Mouse (Mus musculus) cerebral cortex, adult 2 months (tissue): ENCODE data around the gene Mdm2.

ENCODE experiments used
- WGBS: fragments of 180-500 bp; shearing (Covaris S2); methylation state at CpG from one replicate; pipeline ENCODE4 v1.1.7; 2018; 5-methylcytosine and 5-hydroxymethylcytosine counted together

Mdm2 gene

DNA sequence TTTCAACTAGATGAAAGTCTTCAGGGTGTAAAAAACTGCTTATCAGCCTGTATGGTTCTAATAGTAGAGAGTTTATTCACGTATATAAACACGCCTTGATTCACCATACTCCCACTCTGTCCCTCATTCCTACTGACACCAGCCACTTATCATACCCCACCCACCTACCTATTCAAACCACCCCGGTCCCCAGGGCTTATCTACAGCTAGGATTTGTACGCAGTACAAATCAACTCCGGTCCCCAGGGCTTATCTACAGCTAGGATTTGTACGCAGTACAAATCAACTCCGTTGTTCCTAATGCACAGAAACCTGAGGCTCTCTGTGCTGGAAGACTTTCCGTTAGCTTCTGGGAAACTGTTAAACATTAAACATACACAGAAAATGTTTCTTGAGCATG is 23.1 kb upstream of the Mdm2 start:
- 89% methylated on average over 8 of the region's 8 CpGs for WGBS

DNA sequence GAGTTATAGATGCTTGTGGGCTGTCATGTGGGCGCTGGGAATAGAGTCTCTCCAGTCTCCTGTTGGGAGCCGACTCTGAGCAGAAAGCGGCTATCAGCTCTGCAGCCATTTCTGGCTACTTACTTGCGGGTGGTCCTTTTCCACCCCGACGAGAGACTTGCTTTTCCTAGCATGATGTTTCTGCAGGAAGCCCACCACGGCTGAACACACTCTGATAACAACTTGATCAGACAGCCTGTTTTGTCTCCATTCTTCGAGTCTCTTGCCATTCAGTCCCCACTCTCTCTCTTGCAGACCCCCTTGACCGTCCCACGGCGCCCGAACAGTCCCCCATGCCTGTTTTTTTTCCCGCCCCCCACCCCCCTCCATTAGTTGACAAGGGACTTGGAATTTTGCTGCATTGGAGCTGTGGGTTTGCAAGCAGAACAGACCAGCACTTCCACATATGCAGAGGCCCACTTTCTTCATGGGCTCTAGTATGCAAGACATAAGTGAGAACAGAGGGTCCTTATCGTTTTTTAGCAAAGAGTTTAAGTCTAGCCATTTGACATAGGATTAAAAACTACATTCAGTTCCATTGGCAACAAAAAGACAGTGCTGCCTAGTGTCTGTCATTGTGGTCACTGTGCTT is 22.5 kb upstream of the Mdm2 start:
- 87% methylated on average over 14 of the region's 14 CpGs for WGBS

DNA sequence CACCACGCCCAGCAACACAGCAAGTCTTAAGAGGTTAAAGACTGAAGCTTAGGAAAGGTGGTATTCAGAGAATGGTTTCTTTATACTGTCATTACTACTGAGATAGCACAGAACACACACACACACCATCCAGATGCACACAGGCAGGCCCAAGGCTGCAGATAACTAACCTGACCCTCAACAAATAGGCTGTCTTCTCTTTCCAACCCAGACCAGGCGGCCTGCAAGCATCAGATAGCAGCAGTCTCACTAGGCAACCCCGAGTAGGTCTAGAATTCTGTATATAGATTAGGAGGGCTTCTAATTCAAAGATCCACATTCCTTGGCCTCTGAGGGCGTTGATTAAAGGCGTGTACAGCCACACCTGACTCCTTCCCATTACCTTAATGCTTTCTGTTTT is 21.6 kb upstream of the Mdm2 start:
- 98% methylated on average over 5 of the region's 5 CpGs for WGBS

DNA sequence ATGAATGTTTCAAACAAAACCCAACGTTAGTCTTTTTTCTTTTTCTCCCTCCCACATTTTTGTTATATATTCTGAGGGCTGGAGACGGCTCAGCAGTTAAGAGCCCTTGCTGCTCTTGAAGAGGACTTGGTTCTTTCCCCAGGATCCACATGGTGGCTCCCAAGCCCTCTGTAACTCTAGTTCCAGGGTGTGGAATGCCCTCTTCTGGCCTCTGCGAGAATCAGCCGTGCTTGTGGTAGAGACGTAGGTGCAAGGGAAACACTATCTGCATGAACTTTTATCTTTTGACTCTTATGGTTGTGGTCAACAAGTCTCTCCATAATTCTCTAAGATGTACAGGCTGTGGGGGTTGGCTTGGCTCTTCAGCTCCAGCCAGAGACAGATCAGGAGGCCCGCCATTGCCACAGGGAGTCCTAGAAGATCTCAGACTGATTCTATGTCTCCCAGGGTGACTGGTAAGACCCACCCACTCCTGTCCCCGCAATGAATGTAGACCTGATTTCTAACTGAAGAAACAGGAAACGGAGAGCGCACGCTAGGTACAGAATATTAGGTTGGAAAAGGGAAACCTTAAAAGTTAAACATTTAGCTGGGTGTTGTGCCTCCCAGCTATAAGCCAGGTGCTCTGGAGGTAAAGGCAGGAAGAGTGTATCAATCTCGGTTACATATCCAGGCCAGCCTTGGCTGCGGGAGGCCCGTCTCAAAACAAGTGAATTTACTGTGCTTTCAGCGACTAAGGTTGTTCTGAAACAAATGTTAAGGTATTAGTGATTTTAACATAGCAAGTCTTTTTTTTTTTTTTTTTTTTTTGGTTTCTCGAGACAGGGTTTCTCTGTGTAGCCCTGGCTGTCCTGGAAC is 20.9 kb upstream of the Mdm2 start:
- WGBS: 55% methylated on average over 15 of the region's 15 CpGs

DNA sequence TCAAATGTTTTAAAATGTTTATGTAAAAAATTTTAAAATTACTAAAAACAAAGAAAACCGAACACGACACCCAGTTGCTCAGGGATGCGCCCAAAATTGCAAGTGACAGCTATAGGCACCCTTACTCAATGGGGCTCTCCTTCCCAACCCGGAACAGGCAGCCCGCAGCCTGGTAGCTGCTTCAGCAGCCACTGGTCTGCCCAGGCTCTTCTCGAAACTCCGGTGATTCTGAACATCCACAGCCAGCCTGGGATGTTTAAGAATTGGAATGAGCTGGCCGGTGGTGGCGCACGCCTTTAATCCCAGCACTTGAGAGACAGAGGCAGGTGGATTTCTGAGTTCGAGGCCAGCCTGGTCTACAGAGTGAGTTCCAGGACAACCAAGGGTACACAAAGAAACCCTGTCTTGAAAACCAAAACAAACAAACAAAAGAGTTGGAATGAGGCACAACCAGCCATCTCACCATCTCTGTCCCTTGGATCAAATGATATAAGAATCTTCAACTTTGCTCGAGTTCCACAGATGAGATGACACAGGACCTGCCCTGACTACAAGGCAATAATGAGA is 20.2 kb upstream of the Mdm2 start:
- 94% methylated on average over 12 of the region's 12 CpGs for WGBS

DNA sequence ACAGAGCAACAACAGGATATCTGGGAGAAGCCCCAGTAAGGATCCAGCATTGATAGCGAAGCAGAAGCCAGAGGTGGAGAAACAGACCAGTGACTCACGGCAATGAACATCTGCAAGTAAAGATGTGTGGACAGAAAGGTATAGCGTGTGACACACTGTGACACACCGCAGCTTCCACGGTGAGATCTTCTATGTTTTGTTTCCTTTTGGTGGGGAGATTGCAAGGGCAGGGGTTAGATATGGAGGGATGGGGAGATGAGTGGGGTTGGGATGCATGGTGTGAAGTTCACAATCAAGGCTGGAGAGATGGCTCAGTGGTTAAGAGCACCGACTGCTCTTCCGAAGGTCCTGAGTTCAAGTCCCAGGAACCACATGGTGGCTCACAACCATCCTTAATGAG is 19.6 kb upstream of the Mdm2 start:
- 96% methylated on average over 7 of the region's 7 CpGs for WGBS

DNA sequence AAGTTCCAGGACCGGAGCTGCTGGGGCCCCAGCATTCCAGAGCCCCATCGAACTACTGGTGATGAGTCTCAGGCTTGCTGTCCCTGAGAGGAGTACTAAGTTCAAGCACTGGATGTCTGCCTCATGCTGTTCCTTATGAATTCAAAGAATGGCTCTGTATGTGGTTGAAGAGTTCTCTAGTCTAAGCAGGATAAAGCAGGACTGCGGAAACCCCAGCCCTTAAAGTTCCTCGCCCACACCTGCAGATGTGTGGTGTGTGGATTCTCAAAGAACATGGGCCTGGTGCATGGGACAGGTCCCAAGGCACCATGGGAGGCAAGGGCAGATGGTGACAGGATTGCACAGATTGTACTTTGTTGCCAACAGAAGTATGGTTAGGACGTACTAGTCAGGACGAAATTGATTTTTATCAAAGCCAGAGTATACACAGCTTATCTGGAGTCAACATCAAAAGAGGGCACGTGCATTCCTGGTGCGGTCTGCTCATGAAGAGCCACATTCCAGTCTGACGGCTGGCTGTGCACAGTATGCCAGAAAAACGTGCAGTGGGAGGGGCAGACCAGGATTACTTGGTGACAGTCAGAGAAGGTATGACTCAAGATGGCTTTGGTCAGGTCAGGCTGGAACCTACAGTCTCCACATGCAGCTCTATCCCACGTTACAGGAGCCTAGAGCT is 18.7 kb upstream of the Mdm2 start:
- WGBS: 75% methylated on average over 11 of the region's 11 CpGs

DNA sequence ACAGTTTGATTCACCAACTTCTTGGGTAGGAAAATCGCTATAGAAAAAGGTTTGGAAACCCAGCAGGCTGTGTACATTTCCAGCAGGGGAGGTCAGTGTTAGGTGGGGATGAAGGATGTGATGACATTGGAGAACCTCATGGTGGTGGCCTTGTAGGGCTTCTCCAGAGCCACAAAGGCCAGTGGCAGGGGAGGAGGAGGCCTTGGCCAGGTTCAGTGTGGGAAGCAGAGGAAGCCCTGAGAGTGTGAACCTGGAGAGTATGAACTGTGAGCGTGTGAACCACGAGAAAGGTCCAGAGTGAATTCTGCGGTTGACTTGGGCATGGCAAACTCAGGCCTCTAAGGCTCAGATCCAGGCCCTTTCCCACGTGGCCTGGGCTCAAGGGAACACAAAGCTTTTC is 18.0 kb upstream of the Mdm2 start:
- 88% methylated on average over 5 of the region's 5 CpGs for WGBS

DNA sequence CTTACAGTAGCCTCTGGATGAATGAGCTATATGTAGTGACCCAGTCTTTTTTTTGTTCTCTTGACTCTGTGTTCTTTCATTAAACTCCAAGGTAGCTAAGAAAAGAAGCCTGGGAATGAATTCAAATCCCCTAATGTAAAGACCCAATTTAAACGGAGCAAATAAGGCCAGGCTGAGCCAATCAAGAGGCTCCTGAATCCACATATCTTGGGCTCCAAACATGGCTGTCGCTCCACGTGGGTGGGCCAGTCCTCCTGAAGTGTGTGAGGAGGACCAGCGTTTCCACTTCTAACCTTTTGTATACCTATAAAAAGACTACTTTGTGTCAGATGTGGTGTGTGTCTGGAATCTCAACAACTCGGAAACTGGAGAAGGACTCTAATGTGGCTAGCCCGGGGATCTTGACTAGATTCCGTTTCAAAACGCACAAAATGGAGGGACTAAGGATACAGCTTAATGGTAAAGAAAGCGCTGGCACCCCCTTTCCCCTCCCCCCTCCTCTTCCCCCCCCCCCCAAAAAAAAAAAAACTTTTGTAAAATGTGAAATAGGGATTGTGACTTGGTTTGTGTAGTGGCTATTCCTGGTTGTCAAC is 17.1 kb upstream of the Mdm2 start:
- WGBS: 66% methylated on average over 9 of the region's 9 CpGs

DNA sequence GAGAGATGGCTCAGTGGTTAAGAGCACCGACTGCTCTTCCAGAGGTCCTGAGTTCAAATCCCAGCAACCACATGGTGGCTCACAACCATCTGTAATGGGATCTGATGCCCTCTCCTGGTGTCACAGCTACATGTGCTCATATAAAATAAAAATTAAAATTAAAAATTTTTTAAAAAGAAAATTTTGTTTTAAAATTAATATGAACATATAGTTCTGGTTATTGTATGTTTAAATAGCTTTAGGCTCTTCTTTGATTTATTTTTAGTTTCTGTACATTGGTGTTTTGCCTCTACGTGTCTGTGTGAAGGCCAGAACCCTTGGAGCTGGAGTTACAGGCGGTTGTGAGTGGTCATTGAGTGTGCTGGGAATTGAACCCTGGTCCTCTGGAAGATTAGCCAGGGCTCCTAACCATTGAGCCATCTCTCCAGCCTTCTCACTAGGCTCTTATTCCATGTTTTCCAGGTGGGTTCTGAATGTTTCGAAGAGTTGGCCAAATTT is 16.4 kb upstream of the Mdm2 start:
- WGBS: 98% methylated on average over 4 of the region's 4 CpGs

DNA sequence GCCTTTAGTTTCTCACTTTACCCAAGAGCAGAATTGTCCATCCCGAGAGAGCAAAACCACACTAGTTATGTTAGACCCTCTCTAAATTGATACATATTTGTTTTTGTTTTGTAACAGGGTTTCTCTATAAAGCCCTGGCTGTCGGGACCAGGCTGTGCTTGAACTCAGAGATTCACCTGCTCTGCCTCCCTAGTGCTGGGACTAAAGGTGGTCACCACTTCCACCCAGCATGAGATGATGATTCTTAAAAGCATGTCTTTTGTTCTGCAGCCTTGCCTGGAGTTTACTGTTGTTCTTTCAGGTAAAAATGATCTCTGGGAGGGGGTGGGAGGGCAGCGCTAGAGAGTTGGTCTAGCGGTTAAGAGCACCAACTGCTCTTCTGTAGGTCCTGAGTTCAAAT is 15.8 kb upstream of the Mdm2 start:
- WGBS: 82% methylated on average over 4 of the region's 4 CpGs

DNA sequence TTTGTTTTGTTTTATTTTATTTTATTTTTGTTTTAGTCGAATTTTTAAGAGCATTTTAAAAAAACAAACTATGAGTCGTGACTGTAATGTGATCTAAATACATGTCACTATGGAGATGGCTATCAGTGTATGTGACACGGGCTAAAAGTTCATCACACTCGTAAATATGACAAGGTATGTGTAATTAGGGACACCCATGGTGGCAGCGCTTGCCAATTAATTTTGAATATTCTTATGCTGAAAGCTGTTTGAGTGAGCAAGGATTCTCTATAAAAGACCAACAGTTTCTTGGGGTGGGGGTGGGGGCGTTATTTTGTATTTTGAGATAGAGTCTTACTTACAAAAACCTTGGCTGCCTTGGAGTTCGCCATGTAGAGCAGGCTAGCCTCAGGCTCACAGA is 15.1 kb upstream of the Mdm2 start:
- 78% methylated on average over 7 of the region's 7 CpGs for WGBS

DNA sequence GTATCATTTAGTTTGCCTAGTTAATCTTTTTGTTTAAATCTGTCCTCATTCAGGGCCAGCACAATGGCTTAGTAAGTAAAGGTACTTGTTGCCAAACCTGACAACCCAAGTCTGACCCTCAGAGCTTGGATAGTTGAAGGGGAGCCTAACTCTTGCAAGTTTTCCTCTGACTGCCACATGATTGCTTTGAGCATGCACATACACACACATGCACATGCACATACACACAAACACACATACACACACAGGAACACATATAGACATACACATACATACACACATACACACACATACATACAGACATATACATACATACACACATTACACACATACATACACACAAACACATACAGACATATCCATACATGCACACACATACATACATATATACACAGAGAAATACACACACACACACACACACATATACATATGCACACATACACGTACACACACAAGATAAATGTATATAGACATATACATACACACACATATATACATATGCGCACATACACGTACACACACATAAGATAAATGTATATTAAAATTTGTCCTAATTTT is 14.3 kb upstream of the Mdm2 start:
- WGBS: 87% methylated on average over 3 of the region's 3 CpGs

DNA sequence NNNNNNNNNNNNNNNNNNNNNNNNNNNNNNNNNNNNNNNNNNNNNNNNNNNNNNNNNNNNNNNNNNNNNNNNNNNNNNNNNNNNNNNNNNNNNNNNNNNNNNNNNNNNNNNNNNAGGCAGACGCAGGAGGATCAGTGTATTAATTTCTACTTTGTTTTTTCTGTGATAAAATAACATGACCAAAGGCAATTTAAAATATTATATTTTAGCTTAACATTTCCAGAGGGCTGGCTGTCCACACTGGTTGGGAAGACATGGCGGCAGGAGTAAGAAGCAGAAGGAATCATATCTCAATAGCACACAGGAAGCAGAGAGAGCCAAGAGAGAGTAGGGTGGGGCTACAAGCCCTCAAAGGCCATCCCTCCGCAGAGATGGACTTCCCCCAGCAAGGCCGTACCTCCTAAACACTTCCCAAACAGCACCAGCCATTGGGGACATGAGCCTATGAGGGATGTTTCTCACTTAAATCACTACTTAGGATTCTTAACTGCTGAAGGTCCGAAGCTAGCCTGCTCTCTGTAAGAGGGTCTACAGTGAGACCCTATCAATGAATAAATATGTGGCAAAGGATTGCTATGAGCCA is 13.7 kb upstream of the Mdm2 start:
- WGBS: 82% methylated on average over 5 of the region's 5 CpGs

DNA sequence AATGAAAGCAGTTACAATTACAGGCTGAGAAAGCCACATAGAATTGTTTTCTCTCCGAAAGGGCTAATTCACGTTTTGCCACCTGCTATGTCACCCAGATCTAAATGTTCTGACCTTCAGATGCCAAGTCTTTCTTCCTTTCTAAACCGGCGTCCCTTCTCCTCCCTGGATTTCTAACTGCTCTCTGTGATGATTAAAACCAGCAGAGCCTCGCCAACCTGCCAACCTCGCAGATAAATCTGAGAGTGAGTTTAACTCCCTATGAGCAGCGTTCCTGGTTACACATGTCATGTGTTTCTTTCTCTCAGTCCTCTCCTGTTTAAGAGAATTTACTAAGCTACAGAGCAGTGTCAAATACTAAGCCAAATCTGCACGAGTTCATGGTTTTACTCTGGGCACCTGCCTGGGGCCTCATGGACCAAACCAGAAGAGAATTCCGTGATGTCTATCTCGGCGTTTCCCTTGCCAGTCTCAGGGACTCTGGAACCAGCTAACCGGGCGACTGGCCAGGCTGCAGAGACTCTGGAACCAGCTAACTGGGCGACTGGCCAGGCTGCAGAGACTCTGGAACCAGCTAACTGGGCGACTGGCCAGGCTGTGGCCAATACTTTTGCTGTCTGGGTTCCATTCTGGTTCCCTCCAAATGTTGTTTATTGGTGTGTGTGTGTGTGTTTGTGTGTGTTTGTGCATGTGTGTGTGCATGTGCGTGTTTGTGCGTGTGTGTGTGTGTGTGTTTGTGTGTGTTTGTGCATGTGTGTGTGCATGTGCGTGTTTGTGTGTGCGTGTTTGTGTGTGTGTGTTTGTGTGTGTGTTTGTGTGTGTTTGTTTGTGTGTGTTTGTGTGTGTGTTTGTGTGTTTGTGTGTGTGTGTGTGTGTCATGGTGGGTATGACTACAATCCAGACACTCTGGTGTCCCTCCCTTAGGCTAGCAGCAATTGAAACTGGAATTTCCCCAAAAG is 7.9 kb upstream of the Mdm2 start:
- 46% methylated on average over 19 of the region's 19 CpGs for WGBS

DNA sequence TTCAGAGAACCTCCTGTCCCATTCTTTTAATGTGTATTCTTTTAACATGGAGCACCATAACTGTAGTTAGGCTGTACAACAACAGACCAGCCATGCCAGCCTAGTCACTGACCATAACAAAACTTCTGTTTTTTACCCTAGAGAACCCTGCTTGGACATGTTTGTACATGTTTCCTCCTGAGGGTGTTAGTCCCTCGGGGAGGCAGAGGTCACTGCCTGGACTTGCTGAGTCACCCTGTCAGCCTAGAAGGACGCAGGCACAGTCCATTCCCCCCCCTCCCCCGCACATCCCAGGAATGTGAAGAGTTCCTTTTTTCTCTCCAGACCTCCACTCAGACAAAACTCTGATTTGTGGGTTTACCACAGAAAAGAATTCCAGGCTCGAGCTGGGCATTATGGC is 7.0 kb upstream of the Mdm2 start:
- 20% methylated on average over 4 of the region's 4 CpGs for WGBS

DNA sequence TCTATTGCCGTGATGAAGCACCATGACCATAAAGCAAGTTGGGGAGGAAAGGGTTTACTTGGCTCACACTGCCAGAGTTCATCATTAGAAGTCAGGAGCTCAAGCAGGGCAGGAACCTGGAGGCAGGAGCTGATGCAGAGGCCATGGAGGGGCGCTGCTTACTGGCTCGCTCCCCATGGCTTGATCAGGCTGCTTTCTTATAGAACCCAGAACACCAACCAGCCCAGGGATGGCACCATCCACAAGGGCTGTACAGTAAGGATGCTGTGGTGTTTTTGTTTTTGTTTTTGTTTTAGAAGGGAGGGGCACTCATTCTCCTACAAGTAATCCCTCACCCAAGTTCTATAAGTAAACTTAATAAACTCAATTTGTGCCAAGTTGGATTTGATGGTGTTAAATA is 6.1 kb upstream of the Mdm2 start:
- WGBS: 86% methylated on average over 3 of the region's 3 CpGs

DNA sequence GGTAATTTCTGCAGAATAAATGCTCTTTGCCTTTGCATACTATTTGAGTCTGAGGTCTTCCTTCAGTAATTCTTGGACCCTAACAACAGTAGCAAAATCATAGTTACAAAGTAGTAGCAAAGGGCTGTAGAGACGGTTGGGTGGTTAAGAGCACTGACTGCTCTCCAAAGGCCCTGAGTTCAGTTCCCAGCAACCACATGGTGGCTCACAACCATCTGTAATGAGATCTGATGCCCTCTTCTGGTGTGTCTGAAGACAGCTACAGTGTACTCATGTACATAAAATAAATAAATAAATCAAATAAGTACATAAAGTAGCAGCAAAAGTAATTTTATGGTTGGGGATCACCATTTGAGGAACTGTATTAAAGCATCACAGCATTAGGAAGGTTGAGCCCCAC is 5.1 kb upstream of the Mdm2 start:
- WGBS: 95% methylated on average over 1 of the region's 1 CpGs

DNA sequence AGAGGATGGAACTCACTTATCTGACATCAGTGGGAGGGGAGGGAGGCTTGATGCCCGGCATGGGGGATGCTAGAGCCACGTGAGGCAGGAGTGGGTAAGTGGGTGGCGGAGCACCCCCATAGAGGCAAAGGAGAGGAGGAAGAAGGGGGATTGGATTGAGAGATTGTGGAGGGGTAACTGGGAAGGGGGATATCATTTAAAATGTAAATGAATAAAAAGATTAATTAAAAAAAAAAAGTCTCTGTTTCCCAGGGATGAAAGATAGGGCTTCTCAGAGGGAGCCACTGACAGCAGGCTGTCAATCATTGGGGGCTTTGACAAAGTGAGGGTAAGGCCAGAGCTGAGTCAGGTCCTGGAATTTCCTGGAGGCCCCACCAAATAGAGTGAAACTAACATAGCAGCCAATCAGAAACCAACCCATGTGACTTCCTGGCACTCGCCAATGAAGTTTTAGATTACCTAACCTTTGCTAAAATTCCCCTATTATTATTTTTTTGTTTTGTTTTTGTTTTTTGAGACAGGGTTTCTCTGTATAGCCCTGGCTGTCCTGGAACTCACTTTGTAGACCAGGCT is 4.5 kb upstream of the Mdm2 start:
- 82% methylated on average over 4 of the region's 4 CpGs for WGBS

DNA sequence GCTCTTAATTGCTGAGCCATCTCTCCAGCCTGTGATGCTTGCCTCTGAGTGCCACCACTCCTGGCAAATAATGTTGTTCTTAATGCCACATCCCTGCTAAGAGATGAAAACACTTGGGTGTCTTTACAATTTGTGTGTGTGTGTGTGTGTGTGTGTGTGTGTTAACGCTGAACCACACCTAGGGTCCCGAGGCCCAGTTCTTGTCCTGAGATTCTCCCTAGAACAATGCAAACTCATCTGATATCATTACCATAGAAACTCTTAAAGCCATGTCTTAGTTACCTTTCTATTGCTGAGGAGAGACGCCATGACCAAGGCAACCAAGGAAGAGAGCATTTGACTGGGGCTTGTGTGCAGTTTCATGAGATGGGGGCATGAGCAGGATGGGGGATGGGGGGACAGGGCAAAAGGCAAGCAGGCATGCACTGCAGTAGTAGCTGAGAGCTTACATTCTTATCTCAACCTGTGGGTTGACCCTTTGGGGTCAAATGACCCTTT is 3.5 kb upstream of the Mdm2 start:
- 89% methylated on average over 3 of the region's 3 CpGs for WGBS
